Mouse (Mus musculus) natural killer cell, adult 2 months (primary cell): Measurements from ENCODE around the gene Mrps35.

Experiments used
- DNase-seq, 2 experiments: peaks; one replicate each; pipeline ENCODE4 v3.0.0; 2022; ENCODE audit warnings: low spot score in 2 of 2

The Mrps35 gene

DNA sequence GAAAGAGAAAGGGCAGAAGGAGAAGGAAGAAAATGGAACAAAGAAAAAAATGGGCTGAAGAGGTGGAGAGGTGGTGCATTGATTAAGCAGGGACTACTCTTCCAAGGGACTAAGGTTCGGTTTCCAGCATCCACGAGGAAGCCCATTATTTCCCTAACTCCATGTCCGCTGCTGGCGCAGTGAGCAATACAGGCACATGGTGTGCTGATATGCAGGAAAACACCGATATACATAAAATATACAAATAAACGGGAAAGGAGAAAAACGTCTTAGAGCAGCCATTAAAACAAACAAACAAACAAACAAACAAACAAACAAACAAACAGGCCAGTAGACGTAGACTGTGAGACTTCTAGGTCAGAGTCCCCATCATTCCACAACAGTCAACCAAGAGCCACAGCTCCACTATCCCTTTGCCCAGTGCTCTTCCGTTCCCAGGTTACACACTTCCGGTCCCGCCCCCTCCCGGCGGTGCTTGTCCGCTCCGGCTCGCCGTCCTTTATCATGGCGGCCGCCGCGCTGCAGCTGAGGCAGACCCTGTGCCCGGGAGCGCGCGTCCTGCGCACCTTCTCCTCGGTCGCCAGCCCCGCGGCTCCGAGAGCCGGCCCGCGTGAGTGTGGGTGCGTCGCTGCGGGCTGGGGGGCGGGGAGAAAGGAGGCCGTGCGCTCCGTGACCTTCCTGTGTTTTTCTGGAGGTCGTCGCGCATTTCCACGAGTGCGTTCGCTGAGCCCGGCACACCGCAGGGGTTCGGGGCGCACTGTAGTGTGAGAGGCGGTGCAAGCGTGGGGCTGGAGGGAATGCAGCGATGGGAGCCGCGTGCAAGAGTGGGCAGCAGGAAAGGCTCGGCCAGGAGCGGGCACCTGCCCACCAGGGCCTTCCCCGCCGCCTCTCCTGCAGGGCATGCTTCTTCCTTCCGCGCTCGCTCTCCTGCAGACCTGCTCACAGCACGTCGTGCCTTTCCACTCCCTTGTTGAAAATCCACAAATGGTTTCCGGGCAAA lies at the start of gene Mrps35:
Mrps35 (plus strand) TSS at position 474 of the 1,000 bp plus-strand sequence.
- DNase-seq = peak; percentile 69 to 82

DNA sequence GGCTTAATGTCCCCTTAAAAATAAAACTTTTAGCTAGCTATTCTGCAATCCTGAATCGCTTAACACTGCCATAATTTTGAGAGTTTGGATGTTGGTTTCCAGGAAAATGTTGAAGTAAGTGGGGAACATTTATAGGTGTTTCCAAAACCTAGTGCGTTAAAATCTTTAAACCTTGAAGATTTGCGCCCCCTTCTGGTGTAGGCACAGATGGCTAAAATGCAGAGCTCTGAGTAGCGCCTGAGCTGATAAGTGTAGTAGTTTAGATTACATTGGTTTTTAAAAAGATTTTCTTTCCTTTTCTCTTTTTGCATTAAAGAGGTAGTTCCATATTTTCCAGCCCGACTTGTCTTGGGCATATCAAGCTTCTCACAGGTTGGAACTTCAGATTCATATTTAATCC lies 48.3 kb upstream of the Mrps35 start:
- peak in 1 of 2 experiments; percentile 18 for DNase-seq

DNA sequence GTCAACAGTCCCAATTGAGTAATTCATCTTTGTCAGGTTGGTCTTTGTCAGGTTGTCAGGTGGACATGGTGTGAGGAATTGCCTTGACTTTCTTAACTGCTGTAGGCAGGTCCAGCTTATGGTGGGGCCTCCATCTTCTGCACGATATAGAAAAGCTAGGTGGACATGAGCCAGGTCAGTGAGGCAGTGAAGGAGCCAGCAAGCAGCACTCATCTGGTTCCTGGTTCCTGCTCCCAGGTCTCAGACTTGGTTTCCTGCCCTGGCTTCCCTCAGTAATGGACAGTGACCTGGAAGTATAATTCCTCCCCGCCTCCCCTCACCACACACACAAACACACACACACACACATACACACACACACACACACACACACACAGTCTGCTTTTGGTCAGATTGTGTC lies 47.2 kb upstream of the Mrps35 start:
- no peak for DNase-seq

DNA sequence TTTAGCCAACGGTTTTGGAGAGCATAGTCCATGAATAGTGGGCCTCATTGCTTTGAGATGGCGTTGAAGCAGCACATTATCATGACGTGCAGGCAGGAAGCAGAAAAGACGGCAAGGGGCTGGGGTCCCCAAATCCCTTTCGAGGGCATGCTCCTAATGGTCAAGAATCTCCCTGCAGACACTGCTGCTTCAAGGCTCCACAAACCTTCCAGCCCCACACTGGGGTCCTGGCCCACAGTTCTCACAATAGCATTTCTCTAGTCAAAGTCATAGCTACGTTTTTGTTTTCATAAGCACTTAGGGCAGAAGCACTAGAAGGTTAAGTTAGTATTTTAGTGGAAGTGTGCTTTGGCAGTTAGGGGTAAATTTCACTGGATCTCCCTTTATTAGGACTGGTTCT lies 46.7 kb upstream of the Mrps35 start:
- DNase-seq = no peak

DNA sequence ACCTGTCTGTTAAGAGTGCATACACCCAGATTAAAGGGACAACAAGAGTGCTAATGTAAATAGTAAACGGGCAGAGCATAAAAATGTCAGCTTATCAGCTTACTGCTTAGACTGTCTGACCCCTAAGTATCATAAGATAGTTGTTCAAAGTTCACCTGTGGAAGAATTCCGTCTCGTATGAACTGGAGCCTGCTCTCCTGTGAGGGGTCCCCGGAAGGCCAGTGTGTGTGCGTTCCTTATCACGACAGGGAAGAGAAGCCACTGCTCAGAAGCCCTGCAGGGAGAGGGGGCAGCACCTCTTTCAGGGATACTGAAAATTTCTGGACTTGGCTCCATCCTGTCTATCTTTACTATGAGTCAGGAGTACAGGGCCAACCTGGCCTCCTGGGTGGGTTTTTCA lies 45.6 kb upstream of the Mrps35 start:
- no peak for DNase-seq

DNA sequence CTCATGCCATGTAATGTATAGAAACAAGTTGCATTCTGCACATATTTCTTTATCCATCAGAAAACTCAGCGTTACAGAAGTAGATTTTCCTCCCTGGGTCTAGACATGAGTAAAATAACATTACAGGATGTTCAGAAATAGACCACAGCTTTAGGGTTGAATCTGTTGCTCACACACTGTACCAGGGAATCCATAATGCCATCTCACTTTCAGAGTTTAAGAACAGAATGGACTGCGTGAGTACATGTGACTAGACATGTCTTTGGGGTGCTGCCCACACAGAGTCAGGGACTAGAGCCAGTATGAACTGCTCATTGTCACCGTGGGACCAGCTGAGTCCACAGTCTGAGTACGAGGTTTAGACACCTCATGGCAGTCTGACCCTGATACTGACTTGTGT lies 43.9 kb upstream of the Mrps35 start:
- DNase-seq = no peak

DNA sequence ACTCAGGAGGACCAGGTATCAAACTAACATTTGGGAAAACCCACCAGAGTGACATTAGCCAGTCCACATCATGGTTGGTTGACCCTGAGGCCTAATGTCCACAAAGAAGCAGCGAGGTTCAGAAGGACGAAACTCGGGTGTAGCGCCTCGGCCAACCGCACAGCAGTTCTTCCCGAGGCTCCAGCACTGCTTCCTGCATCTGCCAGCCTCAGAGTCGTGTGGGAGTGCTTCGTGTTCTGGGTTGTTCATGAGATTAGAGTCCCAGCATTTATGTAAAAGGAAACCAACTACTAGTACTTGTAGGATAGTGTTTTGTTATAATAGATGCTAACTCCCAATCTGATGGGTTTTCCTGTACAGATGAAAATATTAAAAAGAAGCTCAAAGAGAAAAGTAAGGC lies 43.3 kb upstream of the Mrps35 start:
- DNase-seq = no peak

DNA sequence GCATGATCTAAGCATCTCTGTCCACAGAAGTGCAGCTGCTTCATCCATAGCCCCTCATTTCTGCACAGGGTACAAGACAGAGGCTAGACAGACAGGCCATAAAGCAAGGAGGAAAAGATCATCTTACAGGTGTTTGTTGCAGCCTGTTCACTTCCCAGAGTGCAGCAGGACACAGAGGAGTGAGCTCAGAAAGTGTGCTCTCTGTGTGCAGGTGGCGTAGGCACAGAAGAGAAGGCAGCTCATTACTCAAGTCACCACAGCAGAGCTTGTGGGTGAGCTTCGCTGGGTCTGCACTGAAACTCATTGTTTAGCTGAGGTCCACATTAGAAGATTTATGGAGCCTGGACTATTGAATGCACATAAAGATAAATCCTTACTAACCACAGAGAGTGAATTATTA lies 42.8 kb upstream of the Mrps35 start:
- no peak for DNase-seq

DNA sequence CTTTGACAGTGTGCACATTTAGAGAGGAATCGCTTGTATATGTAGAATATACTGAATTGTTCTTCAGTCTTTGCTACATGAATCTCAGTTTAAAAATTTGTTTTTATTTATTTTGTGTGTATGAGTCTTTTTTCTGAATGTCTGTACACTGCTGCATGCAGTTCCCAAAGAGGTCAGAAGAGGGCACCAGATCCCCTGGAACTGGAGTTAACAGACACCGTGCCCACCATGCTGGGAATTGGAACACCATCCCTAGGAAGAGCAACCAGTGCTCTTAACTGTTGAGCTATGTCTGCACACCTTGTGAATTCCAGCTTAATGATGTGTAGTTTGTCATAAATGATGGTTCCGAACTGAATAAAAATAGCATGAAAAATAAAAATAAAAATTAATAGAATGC lies 34.4 kb upstream of the Mrps35 start:
- peak in 1 of 2 experiments; percentile 38 for DNase-seq

DNA sequence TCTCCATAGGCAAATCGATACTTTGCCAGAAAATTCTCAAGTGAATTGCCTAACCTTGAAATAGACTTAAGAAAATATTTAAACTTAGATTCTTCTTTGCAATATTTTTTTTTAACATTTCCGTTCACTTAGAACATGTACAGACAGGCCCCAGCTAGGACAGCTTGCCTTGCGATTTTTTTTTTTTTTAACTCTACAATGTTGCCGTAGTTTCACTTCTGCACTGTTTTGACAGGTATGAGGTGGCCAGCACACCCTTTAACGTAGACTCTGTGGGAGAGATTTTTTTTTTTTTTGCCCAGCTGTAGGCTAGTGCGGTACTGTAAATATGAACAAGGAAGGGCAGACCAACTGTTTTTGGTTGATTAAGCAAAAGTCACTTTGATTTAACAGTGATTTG lies 32.2 kb upstream of the Mrps35 start:
- DNase-seq = no peak

DNA sequence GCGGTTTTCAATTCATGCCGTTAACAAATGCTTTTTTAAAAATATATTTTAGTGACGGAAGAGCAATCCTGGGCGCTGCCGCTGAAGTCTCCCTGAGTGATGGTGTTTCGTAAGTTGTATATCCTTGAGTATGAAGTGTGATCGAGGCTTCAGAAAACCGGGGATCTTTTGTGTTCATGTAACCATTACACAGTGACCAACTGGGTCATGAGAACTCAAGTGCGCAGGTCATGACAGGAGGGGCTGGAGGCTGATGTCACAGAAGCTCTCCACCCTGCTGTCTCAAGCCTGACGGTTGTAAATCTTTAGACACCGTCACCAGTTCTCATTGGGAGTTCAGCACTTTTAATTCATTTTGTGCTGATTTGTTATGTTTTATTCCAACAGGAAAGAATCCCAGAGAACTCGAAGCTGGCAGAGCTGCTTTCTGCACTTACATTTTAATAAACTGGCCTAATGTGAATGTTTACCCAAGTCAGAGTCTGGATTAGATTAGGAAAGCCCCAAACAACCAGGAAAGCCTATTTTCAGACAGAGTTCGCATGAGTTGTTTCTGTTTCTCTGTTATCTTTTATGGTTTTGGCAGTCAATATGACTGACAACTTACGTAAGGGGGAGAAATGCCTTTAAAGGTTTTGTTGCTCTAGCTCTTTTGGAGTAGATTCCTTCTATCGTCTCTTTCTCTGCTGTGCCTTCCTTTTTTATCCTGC lies 31.6 kb upstream of the Mrps35 start:
- no peak for DNase-seq

DNA sequence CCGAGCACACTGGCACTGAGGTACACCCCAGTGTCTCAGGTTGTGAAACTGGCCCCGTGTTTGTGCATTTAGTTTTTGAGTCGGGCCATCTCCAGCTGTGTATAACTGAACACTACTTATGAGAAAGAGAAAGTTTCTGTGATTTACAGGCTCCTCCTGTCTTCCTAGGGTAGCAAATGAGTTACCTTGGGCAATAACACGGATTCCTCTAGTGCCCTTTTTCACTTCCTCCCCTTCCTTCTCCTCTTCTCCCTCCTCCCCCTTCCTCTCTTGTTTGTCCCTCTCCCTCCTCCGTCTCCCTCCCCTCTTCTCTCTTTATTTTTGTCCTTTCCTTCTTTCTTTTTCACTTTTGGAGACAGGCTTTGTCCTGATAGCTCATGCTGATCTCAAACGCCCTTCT lies 31.0 kb upstream of the Mrps35 start:
- DNase-seq = no peak

DNA sequence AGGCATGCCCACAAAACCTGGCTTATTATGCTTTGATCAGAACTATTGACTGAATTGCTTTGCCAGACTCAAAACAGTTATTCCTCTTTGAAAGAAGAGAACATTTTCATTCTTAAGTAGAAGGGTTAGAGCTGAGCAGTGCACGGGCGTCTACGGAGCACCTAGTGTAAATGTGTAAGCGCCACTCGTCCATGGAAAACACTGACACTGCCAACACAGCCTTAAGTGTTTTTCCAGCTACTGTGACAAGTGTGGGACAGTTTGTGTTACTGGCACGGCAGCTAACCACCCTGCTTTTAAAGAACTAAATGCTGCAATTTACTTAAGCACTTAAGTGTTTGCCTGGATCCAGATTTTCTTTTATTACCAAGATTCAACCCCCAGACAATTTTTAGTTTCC lies 30.6 kb upstream of the Mrps35 start:
- no peak for DNase-seq

DNA sequence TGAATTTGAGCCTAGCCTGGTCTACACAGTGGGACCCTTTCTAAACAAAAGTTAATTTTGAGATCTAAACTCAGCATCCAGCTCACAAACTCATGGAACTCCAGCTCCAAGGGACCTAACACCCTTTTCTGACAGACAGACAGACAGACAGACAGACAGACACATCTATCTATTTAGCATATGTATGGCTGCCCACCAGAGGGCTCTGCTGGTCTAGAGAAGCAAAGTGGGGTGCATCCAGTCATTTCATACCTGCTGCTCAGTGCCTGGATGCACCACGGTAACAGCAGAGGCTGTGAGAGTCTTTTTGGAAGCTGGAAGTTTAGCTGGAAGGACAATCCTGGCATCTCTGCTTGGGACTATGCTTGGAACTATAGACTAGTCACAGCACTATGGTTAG lies 29.0 kb upstream of the Mrps35 start:
- DNase-seq = no peak

DNA sequence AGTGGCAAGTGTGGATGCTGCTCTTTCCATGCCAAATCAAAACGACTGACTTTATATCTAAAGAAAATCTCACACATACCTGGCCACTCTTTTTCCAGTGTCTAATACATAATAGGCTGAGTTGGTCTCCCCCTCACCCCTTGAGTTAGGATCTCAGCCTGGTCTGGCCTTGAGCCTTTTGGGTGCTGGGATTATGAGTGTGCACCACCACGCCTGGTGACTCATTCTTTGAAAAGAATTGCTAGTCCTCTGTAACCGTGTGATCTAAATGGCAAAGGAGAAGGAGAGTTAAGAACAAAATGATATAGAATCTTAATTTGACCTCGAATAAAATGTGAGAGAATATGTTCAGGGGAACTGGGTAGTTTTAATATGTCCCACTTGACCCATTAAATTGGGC lies 24.7 kb upstream of the Mrps35 start:
- no peak for DNase-seq

DNA sequence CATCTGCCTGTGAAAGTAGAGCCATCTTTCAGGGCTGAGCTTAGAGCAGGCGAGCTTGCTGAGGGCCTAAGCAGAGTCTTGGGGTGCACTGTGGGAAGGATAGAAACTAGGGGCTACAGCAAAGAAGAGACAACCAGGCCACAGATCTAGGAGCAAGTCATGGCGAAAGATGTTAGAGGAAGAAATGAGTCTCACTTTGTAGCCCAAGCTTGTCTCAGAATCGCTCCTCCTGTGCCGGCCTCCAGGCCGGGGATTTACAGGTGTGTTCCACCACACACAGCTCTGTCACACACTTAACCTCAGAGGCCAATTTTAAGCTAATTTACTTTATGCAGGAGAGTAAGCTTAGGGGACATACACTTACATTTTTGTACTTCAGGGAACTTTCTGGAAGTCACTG lies 24.2 kb upstream of the Mrps35 start:
- DNase-seq = no peak

DNA sequence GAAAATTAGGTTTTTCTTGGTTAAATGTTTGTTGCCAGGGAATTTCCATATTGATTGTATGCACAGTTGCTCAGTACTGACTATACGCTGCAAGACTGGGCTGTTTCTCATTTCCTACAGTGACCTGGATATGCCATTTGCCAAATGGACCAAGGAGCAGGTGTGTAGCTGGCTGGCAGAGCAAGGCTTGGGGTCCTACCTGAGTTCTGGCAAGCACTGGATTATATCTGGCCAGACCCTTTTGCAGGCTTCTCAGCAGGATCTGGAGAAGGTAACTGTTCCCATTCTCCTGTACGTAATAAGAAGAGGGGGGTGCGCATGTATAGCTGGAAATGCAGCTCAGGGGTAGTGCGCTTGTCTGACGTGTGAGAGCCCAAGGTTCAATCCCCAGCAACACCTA lies 21.4 kb upstream of the Mrps35 start:
- DNase-seq = no peak

DNA sequence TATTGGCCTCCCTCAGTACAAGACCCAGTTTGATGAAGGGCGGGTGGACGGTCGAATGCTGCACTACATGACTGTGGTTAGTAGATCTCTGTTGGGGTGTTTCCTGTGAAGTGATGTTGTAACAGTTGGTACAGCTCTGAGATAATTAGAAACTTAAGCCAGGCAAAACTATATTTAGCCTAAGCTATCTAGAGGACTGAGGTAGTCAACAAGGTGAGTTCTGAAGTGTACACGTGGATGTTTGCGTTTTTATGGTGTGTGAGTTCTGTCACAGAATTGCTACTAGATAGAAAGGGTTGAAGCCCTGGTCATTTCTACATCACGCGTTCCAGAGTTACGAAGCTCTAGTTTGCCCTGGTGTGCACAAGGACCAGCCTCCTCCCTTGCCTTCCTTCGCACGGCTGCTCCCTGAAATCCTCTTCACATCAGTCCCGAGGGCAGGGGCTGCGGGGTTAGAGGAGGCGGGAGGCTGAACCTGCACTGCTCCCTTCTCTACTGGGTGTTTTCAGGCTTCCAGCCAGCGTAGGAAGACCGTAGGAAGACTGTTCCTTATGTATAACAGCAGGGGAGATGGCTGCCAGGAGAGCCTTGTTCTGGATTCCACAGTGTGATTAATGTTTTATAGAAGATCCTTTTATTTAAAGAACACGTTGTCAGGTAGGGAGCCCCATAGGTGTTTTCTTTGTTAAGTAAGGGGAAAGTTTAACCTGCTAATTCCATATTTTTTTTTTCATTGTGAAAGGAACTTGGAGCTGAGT lies 20.0 kb upstream of the Mrps35 start:
- no peak for DNase-seq

DNA sequence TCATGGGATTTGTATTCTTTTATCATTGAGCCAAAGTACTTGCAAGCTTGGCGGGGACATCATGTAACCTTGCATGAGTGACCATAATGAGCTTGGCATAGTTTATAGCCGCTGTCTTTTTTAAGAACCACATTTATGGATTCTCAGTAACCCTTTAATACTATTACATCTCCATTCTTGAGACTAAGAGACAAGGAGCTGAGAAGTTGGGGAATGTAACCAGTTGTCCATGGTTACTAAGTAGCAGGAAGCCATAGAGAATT lies 19.5 kb upstream of the Mrps35 start:
- no peak for DNase-seq

DNA sequence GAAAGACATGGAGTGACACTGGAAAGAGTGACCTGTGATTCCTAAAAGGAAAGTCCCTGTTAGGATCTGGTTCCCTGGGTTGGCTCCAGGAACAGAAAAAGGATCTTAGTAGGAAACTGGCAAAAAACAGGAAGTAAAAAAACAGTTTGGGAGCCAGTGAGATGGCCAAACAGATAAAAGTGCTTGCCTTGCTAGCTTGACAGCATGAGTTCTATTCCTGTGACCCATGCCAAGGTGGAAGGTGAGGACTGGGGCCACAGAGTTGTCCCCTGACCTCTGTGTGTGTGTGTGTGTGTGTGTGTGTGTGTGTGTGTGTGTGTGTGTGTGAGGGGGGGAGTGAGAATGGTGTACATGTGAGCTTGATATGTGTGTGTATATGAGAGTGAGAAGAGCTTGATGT lies 19.0 kb upstream of the Mrps35 start:
- no peak for DNase-seq

DNA sequence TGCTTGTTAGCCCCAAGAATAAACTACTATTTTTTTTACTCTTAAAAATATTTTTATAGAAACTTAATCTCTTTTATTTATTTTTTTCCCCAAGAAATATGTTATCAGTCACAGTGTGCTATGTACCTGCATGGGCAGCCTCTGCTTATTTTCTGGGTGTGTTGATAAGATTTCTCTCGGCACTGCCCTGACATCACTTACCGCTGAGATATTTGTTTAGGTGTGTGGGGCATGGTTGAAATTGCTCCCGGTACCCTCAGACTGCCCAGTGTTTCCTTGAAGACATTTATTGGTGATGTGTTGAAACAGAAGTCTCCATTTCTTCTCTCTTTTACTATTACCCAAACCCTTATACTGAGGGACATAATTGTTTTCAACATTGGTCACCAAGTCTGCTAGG lies 17.8 kb upstream of the Mrps35 start:
- no peak for DNase-seq

DNA sequence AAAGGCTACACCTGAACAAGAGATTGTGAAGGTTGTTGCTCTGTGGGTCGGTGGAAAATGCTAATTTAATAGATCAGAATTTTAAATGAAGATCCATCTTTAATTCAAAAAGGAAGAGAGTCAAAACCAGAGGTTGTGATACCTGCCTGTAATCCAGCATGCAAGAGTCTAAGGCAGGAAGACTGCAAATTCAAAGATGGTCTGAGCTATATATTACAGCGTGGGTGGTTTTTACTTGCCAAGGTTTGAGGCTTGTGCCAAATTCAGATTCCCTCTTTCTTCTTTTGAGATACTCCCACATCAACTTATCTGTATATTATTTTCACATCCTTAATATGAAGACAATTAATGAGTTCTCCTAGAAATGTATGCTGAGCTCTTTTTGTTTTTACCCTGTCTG lies 14.2 kb upstream of the Mrps35 start:
- no peak for DNase-seq

DNA sequence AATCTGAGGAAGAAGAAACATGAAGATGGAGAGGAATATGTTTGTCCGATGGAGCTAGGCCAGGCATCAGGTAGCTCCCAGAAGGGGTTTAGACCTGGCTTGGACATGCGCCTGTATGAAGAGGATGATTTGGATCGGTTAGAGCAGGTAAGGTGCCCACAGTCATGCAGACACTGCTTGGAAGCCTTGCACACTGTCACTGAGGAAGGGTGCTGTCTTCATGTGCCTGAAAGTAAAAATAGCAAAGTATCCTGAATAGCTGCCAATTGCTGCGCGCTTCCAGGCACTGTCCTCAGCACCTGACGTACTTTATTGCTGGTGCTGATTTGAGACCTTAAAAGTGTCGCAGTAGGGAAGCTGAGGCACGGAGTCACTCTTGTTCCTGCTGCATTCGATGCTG lies 13.0 kb upstream of the Mrps35 start:
- no peak for DNase-seq
